Mouse (Mus musculus): Measurements from ENCODE around the gene Peg3. TPM values are rescaled to one million over a fixed set of nuclear protein-coding genes. Genes with fewer than 3 reads are reported as not detected.
A peak's percentile ranks its signal among the peaks of the same experiment; 100 is the strongest.

The Peg3 gene
- polyA plus RNA-seq, 1 experiment from 2014 or later, result 214 TPM

- no peak for ATAC-seq (replicated peaks; ENCODE audit: insufficient number of reproducible peaks, low FRiP score, low TSS enrichment)
- Histone ChIP-seq H3K4me3 (ENCODE audit: low read depth, low read length) (peak overlapping the region; percentile 65), H3K36me3 (ENCODE audit: control insufficient read depth, insufficient read depth, low read length) (peaks cover 4% of the 10 kb centered on the region; the same call in 1 of the 2 replicates), H3K9ac (ENCODE audit: low read depth, low read length) (peak overlapping the region; percentile 75), H3K27me3 (ENCODE audit: control insufficient read depth, insufficient read depth, low read length) (no peaks in the 10 kb centered on the region), H3K27ac (ENCODE audit: low read depth, low read length) (peak overlapping the region; percentile 78), H3K4me2 (peak overlapping the region; percentile 63), H3K4me1 (ENCODE audit: control insufficient read depth, insufficient read depth, low read length) (no peaks in the 10 kb centered on the region), H3K9me3 (replicated peaks; ENCODE audit: control insufficient read depth, low read length) (peaks cover 37% of the 10 kb centered on the region)
- 51% methylated on average over 3 of the region's 3 CpGs for WGBS (ENCODE audit: insufficient replicate concordance)
These were observed 1.1 kb upstream of the Peg3 start for GRCm38 (mm10) chr7:6731373-6731772.

GRCm38 (mm10) chr7:6730801-6731200 is 570 bp upstream of the Peg3 start:
- Histone ChIP-seq H3K9me3 (replicated peaks; ENCODE audit: control insufficient read depth, low read length) (peaks cover 37% of the 10 kb centered on the region), H3K27ac (ENCODE audit: low read depth, low read length) (peak overlapping the region; percentile 78), H3K4me2 (peak overlapping the region; percentile 63), H3K4me1 (ENCODE audit: control insufficient read depth, insufficient read depth, low read length) (no peaks in the 10 kb centered on the region), H3K36me3 (ENCODE audit: control insufficient read depth, insufficient read depth, low read length) (peaks cover 4% of the 10 kb centered on the region; the same call in 1 of the 2 replicates), H3K4me3 (ENCODE audit: low read depth, low read length) (peak overlapping the region; percentile 65), H3K9ac (ENCODE audit: low read depth, low read length) (peak overlapping the region; percentile 36), H3K27me3 (ENCODE audit: control insufficient read depth, insufficient read depth, low read length) (no peaks in the 10 kb centered on the region)
- no peak for ATAC-seq (replicated peaks; ENCODE audit: insufficient number of reproducible peaks, low FRiP score, low TSS enrichment)
- 49% methylated on average over 15 of the region's 15 CpGs for WGBS (ENCODE audit: insufficient replicate concordance)

GRCm38 (mm10) chr7:6729061-6729817 is 992 bp downstream of the Peg3 start:
- H3K4me2 ChIP-seq, result peak overlapping the region; percentile 63
- no peaks in the 10 kb centered on the region for H3K4me1 ChIP-seq (ENCODE audit: control insufficient read depth, insufficient read depth, low read length)
- peaks cover 4% of the 10 kb centered on the region; the same call in 1 of the 2 replicates for H3K36me3 ChIP-seq (ENCODE audit: control insufficient read depth, insufficient read depth, low read length)
- H3K27ac ChIP-seq (ENCODE audit: low read depth, low read length), result peak overlapping the region; percentile 93
- H3K4me3 ChIP-seq (ENCODE audit: low read depth, low read length), result peak overlapping the region; percentile 65
- peak overlapping the region; percentile 82 for H3K9ac ChIP-seq (ENCODE audit: low read depth, low read length)
- no peaks in the 10 kb centered on the region for H3K27me3 ChIP-seq (ENCODE audit: control insufficient read depth, insufficient read depth, low read length)
- peaks cover 37% of the 10 kb centered on the region for H3K9me3 ChIP-seq (replicated peaks; ENCODE audit: control insufficient read depth, low read length)
- peak; percentile 66 for ATAC-seq (replicated peaks; ENCODE audit: insufficient number of reproducible peaks, low FRiP score, low TSS enrichment)
- WGBS (ENCODE audit: insufficient replicate concordance), result 48% methylated on average over 37 of the region's 37 CpGs

- H3K9ac ChIP-seq (ENCODE audit: low read depth, low read length), result no peak overlapping the region
- peak overlapping the region; percentile 93 for H3K27ac ChIP-seq (ENCODE audit: low read depth, low read length)
- peaks cover 4% of the 10 kb centered on the region; the same call in 1 of the 2 replicates for H3K36me3 ChIP-seq (ENCODE audit: control insufficient read depth, insufficient read depth, low read length)
- H3K4me2 ChIP-seq, result peak overlapping the region; percentile 38
- H3K27me3 ChIP-seq (ENCODE audit: control insufficient read depth, insufficient read depth, low read length), result no peaks in the 10 kb centered on the region
- ATAC-seq (replicated peaks; ENCODE audit: insufficient number of reproducible peaks, low FRiP score, low TSS enrichment), result peak; percentile 84
- no peaks in the 10 kb centered on the region for H3K4me1 ChIP-seq (ENCODE audit: control insufficient read depth, insufficient read depth, low read length)
- peak overlapping the region; percentile 65 for H3K4me3 ChIP-seq (ENCODE audit: low read depth, low read length)
- peaks cover 37% of the 10 kb centered on the region for H3K9me3 ChIP-seq (replicated peaks; ENCODE audit: control insufficient read depth, low read length)
- WGBS (ENCODE audit: insufficient replicate concordance), result 53% methylated on average over 19 of the region's 19 CpGs
These were observed 1.8 kb downstream of the Peg3 start for GRCm38 (mm10) chr7:6728263-6728931.

GRCm38 (mm10) chr7:6727351-6728121 is 2.7 kb downstream of the Peg3 start:
- H3K9ac ChIP-seq (ENCODE audit: low read depth, low read length), result no peak overlapping the region
- H3K9me3 ChIP-seq (replicated peaks; ENCODE audit: control insufficient read depth, low read length), result peaks cover 37% of the 10 kb centered on the region
- peak overlapping the region; percentile 73 for H3K27ac ChIP-seq (ENCODE audit: low read depth, low read length)
- peak overlapping the region; percentile 38 for H3K4me2 ChIP-seq
- H3K4me3 ChIP-seq (ENCODE audit: low read depth, low read length), result peak overlapping the region; percentile 65
- no peaks in the 10 kb centered on the region for H3K27me3 ChIP-seq (ENCODE audit: control insufficient read depth, insufficient read depth, low read length)
- H3K4me1 ChIP-seq (ENCODE audit: control insufficient read depth, insufficient read depth, low read length), result no peaks in the 10 kb centered on the region
- peak; percentile 44 for ATAC-seq (replicated peaks; ENCODE audit: insufficient number of reproducible peaks, low FRiP score, low TSS enrichment)
- peaks cover 4% of the 10 kb centered on the region; the same call in 1 of the 2 replicates for H3K36me3 ChIP-seq (ENCODE audit: control insufficient read depth, insufficient read depth, low read length)
- WGBS (ENCODE audit: insufficient replicate concordance), result 53% methylated on average over 19 of the region's 19 CpGs

DNA sequence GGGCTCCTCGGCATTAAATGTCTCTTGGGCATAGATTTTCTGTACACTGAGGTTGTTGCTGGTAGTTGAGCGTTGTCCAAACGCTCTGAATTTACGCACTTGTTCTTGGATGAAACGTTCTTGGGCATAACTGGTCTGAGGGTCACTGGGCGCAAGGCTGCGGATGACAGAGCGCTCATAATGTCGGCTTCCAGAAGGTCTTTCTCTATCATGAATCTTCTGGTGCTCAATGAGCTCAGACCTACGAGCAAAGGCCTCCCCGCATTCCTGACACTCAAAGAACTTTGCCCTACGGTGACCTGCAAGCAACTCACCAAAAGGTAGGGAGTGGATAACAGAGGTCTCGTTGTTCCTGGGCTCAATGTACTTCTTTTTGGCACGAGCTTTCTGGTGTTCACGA is 20.8 kb downstream of the Peg3 start:
- Histone ChIP-seq H3K4me3 (ENCODE audit: low read depth, low read length) (no peak overlapping the region), H3K9me3 (replicated peaks; ENCODE audit: control insufficient read depth, low read length) (no peaks in the 10 kb centered on the region), H3K27ac (ENCODE audit: low read depth, low read length) (no peak overlapping the region), H3K27me3 (ENCODE audit: control insufficient read depth, insufficient read depth, low read length) (no peaks in the 10 kb centered on the region), H3K9ac (ENCODE audit: low read depth, low read length) (no peak overlapping the region), H3K4me1 (ENCODE audit: control insufficient read depth, insufficient read depth, low read length) (no peaks in the 10 kb centered on the region), H3K4me2 (no peak overlapping the region), H3K36me3 (ENCODE audit: control insufficient read depth, insufficient read depth, low read length) (peaks cover 34% of the 10 kb centered on the region)
- ATAC-seq (replicated peaks; ENCODE audit: insufficient number of reproducible peaks, low FRiP score, low TSS enrichment), result no peak
- WGBS (ENCODE audit: insufficient replicate concordance), result 88% methylated on average over 15 of the region's 15 CpGs

GRCm38 (mm10) chr7:6708451-6709180 is 21.6 kb downstream of the Peg3 start:
- ATAC-seq (replicated peaks; ENCODE audit: insufficient number of reproducible peaks, low FRiP score, low TSS enrichment), result no peak
- H3K36me3 ChIP-seq (ENCODE audit: control insufficient read depth, insufficient read depth, low read length), result peaks cover 34% of the 10 kb centered on the region
- H3K4me2 ChIP-seq, result no peak overlapping the region
- H3K9ac ChIP-seq (ENCODE audit: low read depth, low read length), result no peak overlapping the region
- H3K27me3 ChIP-seq (ENCODE audit: control insufficient read depth, insufficient read depth, low read length), result no peaks in the 10 kb centered on the region
- H3K9me3 ChIP-seq (replicated peaks; ENCODE audit: control insufficient read depth, low read length), result no peaks in the 10 kb centered on the region
- no peak overlapping the region for H3K4me3 ChIP-seq (ENCODE audit: low read depth, low read length)
- 77% methylated on average over 17 of the region's 17 CpGs for WGBS (ENCODE audit: insufficient replicate concordance)
- H3K27ac ChIP-seq (ENCODE audit: low read depth, low read length), result no peak overlapping the region
- no peaks in the 10 kb centered on the region for H3K4me1 ChIP-seq (ENCODE audit: control insufficient read depth, insufficient read depth, low read length)

All from heart, embryonic 11.5 days (tissue).